In genomic region chr15:80091121-80091955, GRCm38 (mm10) we compare ENCODE assay signal across 8 mouse cellular contexts. TPM values are rescaled to one million over a fixed set of nuclear protein-coding genes. Genes with fewer than 3 reads are reported as not detected.
A peak's percentile ranks its signal among the peaks of the same experiment; 100 is the strongest.
DNase-seq lines count a peak whose midpoint lies in the region; ATAC-seq and TF ChIP-seq lines count a peak whose summit lies in the region.

Syngr1 (plus strand) TSS chr15:80091334.
Rpl3 (minus strand) TSS chr15:80091868.

- H3K4me1 ChIP-seq in brown adipose tissue, adult 24 weeks (ENCODE audit: control insufficient read depth, insufficient read depth, insufficient read length, low read length): no peaks in the 10 kb centered on the region
- peaks cover 30% of the 10 kb centered on the region for H3K4me1 ChIP-seq in forebrain, embryonic 10.5 days
- H3K4me1 ChIP-seq in heart, embryonic 16.5 days (ENCODE audit: control insufficient read depth, insufficient read depth, low read length): no peaks in the 10 kb centered on the region
- peaks cover 37 to 44% of the 10 kb centered on the region in 2 experiments for H3K4me1 ChIP-seq in liver, embryonic 14.5 days (replicated peaks; ENCODE audit: control insufficient read depth in 2 of 2, insufficient read depth in 2 of 2, low read length in 1 of 2)
- no peaks in the 10 kb centered on the region for H3K4me1 ChIP-seq in stomach, embryonic 14.5 days (ENCODE audit: control insufficient read depth, insufficient read depth, low read length)

- 0 out of 2 replicates have a peak within 1 kb of the TSS, but pooled peaks have one; percentile 8 for H3K27ac ChIP-seq in brown adipose tissue, adult 24 weeks (replicated peaks; ENCODE audit: low read depth, low read length)
- H3K27ac ChIP-seq in forebrain, embryonic 10.5 days: peak within 1 kb of the TSS; percentile 76
- no peak within 1 kb of the TSS for H3K27ac ChIP-seq in heart, embryonic 16.5 days (ENCODE audit: low read length)
- H3K27ac ChIP-seq in liver, embryonic 14.5 days: peak within 1 kb of the TSS; percentile 61
- no peak within 1 kb of the TSS; the same call in 1 of the 2 replicates for H3K27ac ChIP-seq in stomach, embryonic 14.5 days (ENCODE audit: low read length)

- H3K4me2 ChIP-seq in heart, embryonic 16.5 days (ENCODE audit: low read depth, low read length): peak within 1 kb of the TSS; percentile 92
- H3K4me2 ChIP-seq in liver, embryonic 14.5 days (ENCODE audit: low read depth): peak within 1 kb of the TSS; percentile 96
- peak within 1 kb of the TSS; percentile 88 for H3K4me2 ChIP-seq in stomach, embryonic 14.5 days (replicated peaks; ENCODE audit: low read depth, low read length)

- TF ChIP-seq EP300 in liver, embryonic 14.5 days (IDR thresholded peaks at IDR 0.05; ENCODE audit: low read depth): no peak

- H3K9ac ChIP-seq in heart, embryonic 16.5 days (ENCODE audit: low read length): peak within 1 kb of the TSS; percentile 84
- peak within 1 kb of the TSS; percentile 92 for H3K9ac ChIP-seq in liver, embryonic 14.5 days (replicated peaks)
- peak within 1 kb of the TSS; percentile 25 for H3K9ac ChIP-seq in stomach, embryonic 14.5 days (replicated peaks; ENCODE audit: low read depth, low read length)

- no peaks in the 10 kb centered on the region for H3K36me3 ChIP-seq in forebrain, embryonic 10.5 days (replicated peaks)
- H3K36me3 ChIP-seq in heart, embryonic 16.5 days (ENCODE audit: control insufficient read depth, insufficient read depth): no peaks in the 10 kb centered on the region
- H3K36me3 ChIP-seq in liver, embryonic 14.5 days (replicated peaks; ENCODE audit: control insufficient read depth, insufficient read depth, low read depth): no peaks in the 10 kb centered on the region
- H3K36me3 ChIP-seq in stomach, embryonic 14.5 days (ENCODE audit: control insufficient read depth, insufficient read depth, low read length): no peaks in the 10 kb centered on the region

- H3K4me3 ChIP-seq in brown adipose tissue, adult 24 weeks (ENCODE audit: insufficient read depth, low read depth, low read length): peak within 1 kb of the TSS; percentile 78
- H3K4me3 ChIP-seq in forebrain, embryonic 10.5 days: peak within 1 kb of the TSS; percentile 77
- peak within 1 kb of the TSS; percentile 77 for H3K4me3 ChIP-seq in heart, embryonic 16.5 days (ENCODE audit: low read length)
- H3K4me3 ChIP-seq in liver, embryonic 14.5 days (ENCODE audit: insufficient read depth in 1 of 2, low read depth in 2 of 2, low read length in 2 of 2): peak within 1 kb of the TSS; percentile 54 to 80
- H3K4me3 ChIP-seq in stomach, embryonic 14.5 days (ENCODE audit: low read depth, low read length): peak within 1 kb of the TSS; percentile 55

- peaks cover 62% of the 10 kb centered on the region for H3K27me3 ChIP-seq in forebrain, embryonic 10.5 days (ENCODE audit: poor library complexity, severe bottlenecking)
- peaks cover 7% of the 10 kb centered on the region; the same call in 1 of the 2 replicates for H3K27me3 ChIP-seq in heart, embryonic 16.5 days (ENCODE audit: control insufficient read depth, insufficient read depth, low read length)
- no peaks in the 10 kb centered on the region; the same call in 1 of the 2 replicates for H3K27me3 ChIP-seq in liver, embryonic 14.5 days (ENCODE audit: control insufficient read depth, insufficient read depth, low read length)
- H3K27me3 ChIP-seq in stomach, embryonic 14.5 days (ENCODE audit: control insufficient read depth, insufficient read depth, low read length): peaks cover 12% of the 10 kb centered on the region; the same call in 1 of the 2 replicates

- peak; percentile 86 for TF ChIP-seq CTCF in liver, embryonic 14.5 days (IDR thresholded peaks at IDR 0.05; ENCODE audit: low read depth)

- peaks cover 3% of the 10 kb centered on the region; the same call in 1 of the 2 replicates for H3K9me3 ChIP-seq in forebrain, embryonic 10.5 days
- H3K9me3 ChIP-seq in heart, embryonic 16.5 days (replicated peaks; ENCODE audit: control insufficient read depth, low read length): no peaks in the 10 kb centered on the region
- peaks cover 4% of the 10 kb centered on the region for H3K9me3 ChIP-seq in liver, embryonic 14.5 days (ENCODE audit: control insufficient read depth, low read length)
- no peaks in the 10 kb centered on the region for H3K9me3 ChIP-seq in stomach, embryonic 14.5 days (ENCODE audit: control insufficient read depth, low read depth, low read length)

- peak; percentile 75 for ATAC-seq in heart, embryonic 16.5 days (replicated peaks; ENCODE audit: extremely low read depth, insufficient read depth, low FRiP score)
- ATAC-seq in liver, embryonic 14.5 days (ENCODE audit: insufficient read depth): peak; percentile 64
- ATAC-seq in stomach, embryonic 14.5 days (ENCODE audit: insufficient number of reproducible peaks, insufficient read depth, low FRiP score, low read depth): peak; percentile 66; the same call in 1 of the 2 replicates

- under 1% methylated on average over 85 of the region's 86 CpGs for WGBS in forebrain, embryonic 10.5 days
- 2% methylated on average over 85 of the region's 86 CpGs for WGBS in heart, embryonic 16.5 days
- 1% methylated on average over 85 of the region's 86 CpGs for WGBS in liver, embryonic 14.5 days (ENCODE audit: insufficient replicate concordance)
- 2% methylated on average over 80 of the region's 86 CpGs for WGBS in stomach, embryonic 14.5 days

- peak; percentile 77 for DNase-seq in CD4-positive helper T cell, adult 2 months (ENCODE audit: low read depth, low spot score)
- peak; percentile 76 for DNase-seq in forebrain, embryonic 10.5 days (ENCODE audit: extremely low spot score, low spot score)
- DNase-seq in kidney, postnatal 14 days: peak; percentile 83
- peak in 2 of 3 experiments; percentile 52 to 56 for DNase-seq in liver, embryonic 14.5 days (ENCODE audit: low read depth in 3 of 3, low spot score in 3 of 3)
- DNase-seq in neural tube, embryonic 10.5 days (ENCODE audit: extremely low spot score, low spot score): peak; percentile 78

RNA-seq across cellular contexts. Expression of gene Syngr1, which starts in this region (rescaled TPM):
- 47.9 and 62.7 TPM in 2 replicates for polyA plus RNA-seq in brown adipose tissue, adult 24 weeks (2012; ENCODE audit: insufficient read depth, insufficient read length, missing spikeins)
- polyA plus RNA-seq in forebrain, embryonic 10.5 days (2016; fragmentation: Nextera tagmentation; extraction: Ambion mirVana): 10.5 and 11.2 TPM in 2 replicates
- polyA plus RNA-seq in heart, embryonic 16.5 days (2015; fragmentation: Nextera tagmentation; extraction: Ambion mirVana): 55.4 and 61.2 TPM in 2 replicates
- polyA plus RNA-seq in liver, embryonic 14.5 days (2012; rRNA removed): 10.4 and 12.0 TPM in 2 replicates
- 14.4 and 17.3 TPM in 2 replicates for polyA plus RNA-seq in liver, embryonic 14.5 days (2014; fragmentation: Nextera tagmentation; extraction: Ambion mirVana)
- 32.3 and 38.8 TPM in 2 replicates for polyA plus RNA-seq in stomach, embryonic 14.5 days (2014; fragmentation: Nextera tagmentation; extraction: Ambion mirVana)

RNA-seq across cellular contexts. Expression of gene Rpl3, which starts in this region (rescaled TPM):
- 424 and 522 TPM in 2 replicates for polyA plus RNA-seq in brown adipose tissue, adult 24 weeks (2012; ENCODE audit: insufficient read depth, insufficient read length, missing spikeins)
- 1,023 and 1,061 TPM in 2 replicates for polyA plus RNA-seq in forebrain, embryonic 10.5 days (2016; fragmentation: Nextera tagmentation; extraction: Ambion mirVana)
- 606 and 610 TPM in 2 replicates for polyA plus RNA-seq in heart, embryonic 16.5 days (2015; fragmentation: Nextera tagmentation; extraction: Ambion mirVana)
- 530 and 765 TPM in 2 replicates for polyA plus RNA-seq in liver, embryonic 14.5 days (2012; rRNA removed)
- polyA plus RNA-seq in liver, embryonic 14.5 days (2014; fragmentation: Nextera tagmentation; extraction: Ambion mirVana): 774 and 804 TPM in 2 replicates
- polyA plus RNA-seq in stomach, embryonic 14.5 days (2014; fragmentation: Nextera tagmentation; extraction: Ambion mirVana): 1,379 and 1,439 TPM in 2 replicates

Comparison
In these comparisons a context has a peak if more than half of its experiments do, and no peak if none do; other contexts are left out.
1. H3K27ac ChIP-seq: peak in brown adipose tissue, adult 24 weeks (single experiment), forebrain, embryonic 10.5 days (single experiment) and liver, embryonic 14.5 days (single experiment); none in heart, embryonic 16.5 days (single experiment) and stomach, embryonic 14.5 days (single experiment).
2. H3K9ac ChIP-seq: peak in every context shown above with its lines; median percentile 92 in liver, embryonic 14.5 days; 84 in heart, embryonic 16.5 days; 25 in stomach, embryonic 14.5 days.
3. Peak in every context shown above with its lines, with median percentiles within 50 percentile points of each other: DNase-seq, H3K4me3 ChIP-seq, ATAC-seq and H3K4me2 ChIP-seq.